Mouse (Mus musculus): ENCODE results near the gene Lsm11.
"Not testable (repeated sequence)": the region's sequence is repeated elsewhere in the genome, so short reads cannot be mapped to it uniquely, and the experiment has no call there.

Lsm11 gene

DNA sequence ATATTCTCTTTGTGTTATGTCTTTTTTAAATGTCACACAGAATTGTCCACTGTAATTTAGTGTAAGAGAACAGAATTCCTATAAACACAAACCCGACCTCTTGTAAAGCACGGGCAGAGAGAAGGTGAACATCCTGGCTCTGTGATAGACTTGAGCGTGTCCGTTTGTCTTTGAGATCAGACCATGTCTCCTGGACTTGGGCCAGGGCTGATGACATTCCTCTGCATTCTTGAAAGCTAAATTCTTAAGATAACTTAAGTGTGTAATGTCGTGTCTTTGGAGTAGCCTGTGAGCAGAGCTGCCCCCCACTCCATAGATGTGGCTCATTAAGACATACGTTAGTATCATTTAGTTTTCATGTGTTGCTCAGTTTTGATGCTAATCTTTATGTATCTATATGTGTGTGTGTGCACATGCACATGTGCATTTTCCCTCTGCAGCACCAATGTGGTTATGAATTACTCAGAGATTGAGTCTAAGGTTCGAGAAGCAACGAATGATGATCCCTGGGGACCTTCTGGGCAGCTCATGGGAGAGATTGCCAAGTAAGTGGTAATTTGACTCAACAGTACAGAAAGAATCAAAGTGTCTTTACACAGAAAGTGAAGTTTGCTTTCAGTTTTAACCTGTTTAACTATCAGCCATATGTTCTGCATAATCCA is 61.3 kb downstream of the Lsm11 start:
- no peak for DNase-seq (ENCODE audit: low spot score)

DNA sequence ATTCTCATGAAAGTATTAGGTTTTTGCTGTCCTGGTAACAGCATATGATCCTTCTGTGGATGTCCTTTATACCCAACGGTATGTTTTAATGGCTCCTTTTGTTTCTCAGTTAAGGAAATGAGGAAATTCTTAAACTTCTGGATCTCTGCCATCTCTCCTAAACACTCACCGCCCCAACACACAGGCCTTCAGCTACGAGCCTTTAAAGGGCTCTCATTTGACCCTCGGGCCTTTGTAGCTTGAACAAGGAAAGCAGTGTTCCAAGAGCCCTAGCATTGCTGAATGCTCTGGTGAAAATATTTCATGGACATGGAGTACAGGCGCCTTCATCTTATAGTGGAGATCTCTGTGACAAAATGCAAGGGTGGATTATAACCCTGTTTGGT is 63.1 kb downstream of the Lsm11 start:
- no peak for DNase-seq (ENCODE audit: low spot score)

DNA sequence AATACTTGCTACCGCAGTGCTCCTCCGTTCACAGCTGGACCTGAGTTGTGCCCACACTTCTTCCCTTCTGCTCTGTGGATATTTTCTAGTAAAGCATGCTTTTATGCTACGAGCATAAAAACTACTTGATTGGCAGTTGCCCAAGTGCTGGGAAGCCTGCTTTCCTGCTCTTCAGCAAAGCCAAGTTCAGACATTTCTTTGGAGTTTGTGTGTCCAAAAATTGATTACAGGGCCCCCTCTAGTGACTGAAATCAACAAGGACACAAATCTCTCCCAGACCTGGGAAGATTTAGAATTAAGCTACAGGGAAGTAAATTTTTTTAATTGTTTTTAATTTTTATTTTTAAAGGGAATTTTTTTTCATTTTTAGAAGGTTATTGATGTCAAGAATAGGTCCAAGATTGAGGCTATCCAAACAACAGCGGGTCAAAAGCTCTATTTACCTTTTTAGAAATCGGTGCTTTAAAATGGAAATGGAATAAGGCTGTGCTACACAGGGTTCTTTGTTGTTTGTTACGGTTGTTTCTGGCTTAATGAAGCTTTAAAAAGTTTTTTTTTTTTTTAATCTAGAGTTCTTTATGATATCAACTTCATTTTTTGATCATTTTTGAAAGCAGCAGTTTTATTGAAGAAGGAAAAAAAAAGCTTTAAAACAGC is 63.6 kb downstream of the Lsm11 start:
- no peak for DNase-seq (ENCODE audit: low spot score)

DNA sequence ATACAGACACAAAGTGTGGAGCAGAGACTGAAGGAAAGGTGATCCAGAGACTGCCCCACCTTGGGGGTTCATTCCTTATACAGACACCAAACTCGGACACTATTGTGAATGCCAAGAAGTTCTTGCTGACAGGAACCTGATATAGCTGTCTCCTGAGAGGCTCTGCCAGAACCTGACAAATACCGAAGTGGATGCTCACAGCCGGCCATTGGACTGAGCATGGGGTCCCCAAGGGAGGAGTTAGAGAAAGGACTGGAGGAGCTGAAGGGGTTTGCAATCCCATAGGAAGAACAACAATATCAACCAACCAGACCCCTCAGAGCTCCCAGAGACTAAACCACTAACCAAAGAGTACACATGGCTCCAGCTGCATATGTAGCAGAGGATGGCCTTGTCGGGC is 65.4 kb downstream of the Lsm11 start:
- DNase-seq (ENCODE audit: low spot score) = not testable (repeated sequence)
